Mouse (Mus musculus) left cerebral cortex, postnatal 25 days (tissue): ENCODE data around the gene Serpini1. TPM values are rescaled to one million over a fixed set of nuclear protein-coding genes. Genes with fewer than 3 reads are reported as not detected.

Source experiments
- DNase-seq, 2 experiments: peaks; one replicate each; pipeline ENCODE4 v3.0.0; 2022; ENCODE audit warnings: low spot score in 2 of 2, mixed read lengths in 1 of 2
- intact Hi-C: fragments of 180-260 bp; cut with DNase I; formaldehyde crosslinking; loops from one replicate; pipeline ENCODE4 v1.15.1; 2025
- total RNA-seq, 2 experiments: library from RNA; stranded (reverse); gene quantifications; 2 replicates each; pipeline ENCODE4 v1.2.3; 2021

The Serpini1 gene
- total RNA-seq, result 100 to 1,000 TPM; 214 to 251 TPM

DNA sequence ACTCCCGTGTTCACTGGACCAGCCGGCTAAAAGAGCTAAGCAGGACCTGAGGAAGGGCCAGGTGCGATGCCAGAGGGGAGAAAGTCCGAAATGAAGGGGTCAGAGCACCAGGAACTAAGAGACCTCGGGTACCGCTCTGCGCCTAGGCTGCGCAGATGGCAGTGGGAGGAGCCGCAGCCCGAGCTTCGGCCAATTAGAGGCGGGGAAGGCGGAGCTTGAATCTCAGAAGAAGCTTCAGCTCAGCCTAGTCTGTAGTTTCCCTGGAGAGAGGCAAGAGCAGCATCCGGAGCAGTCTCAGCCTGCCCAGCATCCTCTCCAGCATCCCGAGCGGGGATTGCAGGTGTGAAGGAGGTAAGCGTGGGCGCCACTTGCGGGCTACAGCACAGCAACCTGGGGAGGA is at the start of gene Serpini1:
TSS of gene Serpini1 (plus strand) at position 256 of the 400 bp plus-strand sequence.
- peak; percentile 88 to 95 for DNase-seq
- intact Hi-C loops, result loop anchor here (5.0 kb wide), 2 partner anchors 150 to 165 kb away; no protein-coding TSS in a partner anchor

DNA sequence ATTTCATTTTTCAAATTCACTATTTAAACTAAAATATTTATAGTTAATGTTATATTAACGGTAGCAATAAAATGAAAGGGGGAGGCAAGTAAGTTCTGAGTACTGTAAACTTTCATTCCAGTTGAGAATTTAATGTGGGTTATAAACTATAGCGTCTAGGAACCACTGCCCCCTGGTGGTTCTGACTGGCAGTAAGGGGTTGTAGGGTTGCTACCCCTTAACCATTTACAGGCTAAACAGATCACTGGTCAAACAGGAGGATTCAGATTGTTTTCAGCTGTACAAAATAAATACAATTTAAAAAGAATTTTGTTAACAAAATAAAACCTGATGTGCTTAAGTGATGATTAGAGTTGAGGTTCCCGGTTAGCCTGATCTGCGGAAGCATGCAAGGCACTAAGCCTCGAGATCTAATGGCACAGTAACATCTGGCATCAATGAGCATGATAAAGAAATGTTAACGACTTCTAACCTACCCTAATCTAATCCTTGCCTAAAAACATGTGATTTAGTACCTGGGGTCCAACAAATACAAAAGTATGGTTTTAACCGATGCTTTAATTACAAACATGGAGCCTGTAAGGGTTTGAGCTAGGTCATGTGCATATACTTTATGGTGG is 39.6 kb upstream of the Serpini1 start:
- intact Hi-C loops, result loop anchor here (2.0 kb wide), 1 partner anchor 297 kb away; no protein-coding TSS in a partner anchor
- DNase-seq, result peak; percentile 40 to 43

DNA sequence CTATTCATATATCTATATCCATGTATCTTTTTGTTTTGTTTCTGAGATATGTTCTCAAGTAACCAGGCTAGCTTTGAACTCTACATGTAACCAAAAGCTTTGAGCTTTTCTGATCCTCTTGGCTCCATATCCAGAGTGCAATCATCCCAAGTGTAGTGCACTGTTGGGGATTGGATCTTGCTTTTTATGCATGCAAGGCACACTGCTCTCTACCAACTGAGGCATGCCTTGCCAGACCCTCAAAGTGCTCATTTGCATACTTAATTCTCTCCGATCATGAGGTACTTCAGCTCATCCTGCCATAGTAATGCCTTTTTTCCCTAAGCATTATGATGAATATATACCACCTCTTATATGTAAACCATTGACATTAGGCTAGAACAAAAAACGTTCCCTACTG is 36.0 kb upstream of the Serpini1 start:
- intact Hi-C loops, result no loop called here
- no peak for DNase-seq

DNA sequence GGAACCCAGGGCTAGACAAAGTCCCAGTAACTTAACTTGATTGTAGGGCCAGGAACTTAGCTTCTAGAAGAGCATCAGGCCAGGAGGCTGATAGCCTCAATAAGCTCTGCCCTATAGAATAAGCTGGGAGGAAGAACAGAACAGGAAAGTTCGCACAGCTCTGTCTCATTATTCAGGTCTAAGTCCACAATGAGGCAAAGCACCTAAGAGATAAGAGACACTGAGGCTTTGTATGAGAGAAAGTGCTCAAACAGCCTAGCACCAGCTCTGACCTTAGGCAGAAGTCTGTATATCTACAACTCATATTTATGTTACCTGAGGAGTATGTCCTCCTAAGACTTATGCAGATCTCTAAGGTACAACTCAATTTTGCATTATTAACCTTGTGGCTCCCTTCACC is 34.8 kb upstream of the Serpini1 start:
- intact Hi-C loops, result no loop called here
- no peak for DNase-seq

DNA sequence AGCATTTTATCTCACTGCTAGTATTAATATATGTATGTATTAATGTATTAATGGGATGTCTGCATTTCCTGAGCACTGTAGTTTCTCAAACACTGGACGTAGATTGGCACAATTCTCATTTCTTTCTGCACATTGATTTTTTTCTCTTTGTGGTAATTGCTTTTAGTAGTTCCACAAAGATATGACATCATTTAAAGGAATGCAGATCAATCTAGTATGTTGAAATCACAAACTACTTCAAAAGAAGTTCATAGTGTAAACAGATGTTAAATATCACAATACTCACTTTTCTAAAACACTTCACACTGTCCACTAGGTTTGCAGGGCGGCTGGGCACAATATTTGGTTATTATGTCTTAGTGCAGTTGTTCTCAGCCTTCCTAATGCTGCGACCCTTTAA is 26.3 kb upstream of the Serpini1 start:
- DNase-seq, result no peak
- intact Hi-C loops, result no loop called here

DNA sequence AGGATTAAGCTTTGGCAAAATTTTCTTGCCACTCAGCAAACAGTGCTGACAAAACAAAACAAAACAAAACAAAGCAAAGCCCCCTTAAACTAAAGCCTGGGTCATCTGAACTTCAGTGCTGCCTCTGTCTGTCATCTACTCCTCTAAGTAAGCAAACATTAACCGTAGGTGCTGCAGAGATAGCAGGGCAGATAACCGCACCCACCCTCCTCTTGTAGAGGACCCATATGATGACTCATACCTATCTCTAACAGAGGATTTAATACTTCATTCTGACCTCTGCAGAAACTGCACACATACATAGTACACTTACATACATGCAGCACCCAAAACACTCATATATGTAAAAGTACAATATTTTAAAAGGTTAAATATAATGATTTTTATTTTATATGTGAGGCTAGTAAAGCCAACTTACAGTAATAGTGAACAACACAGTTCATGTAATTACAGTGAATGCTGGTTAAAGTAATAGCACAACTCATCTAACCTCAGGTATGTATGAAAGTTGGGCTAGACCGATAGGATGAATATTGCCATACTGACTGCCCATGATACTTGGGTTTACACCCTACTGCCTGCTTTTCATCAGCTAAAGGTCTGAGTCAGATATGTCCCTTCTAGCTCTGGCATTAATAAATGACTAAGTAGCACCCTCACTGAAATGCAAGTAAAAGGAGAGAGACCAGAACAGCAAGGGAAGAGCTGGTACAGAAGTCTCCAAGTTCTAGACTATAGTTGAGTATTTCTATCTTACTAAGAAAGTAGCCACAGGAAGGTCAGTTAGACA is 23.1 kb upstream of the Serpini1 start:
- intact Hi-C loops, result no loop called here
- DNase-seq, result no peak

DNA sequence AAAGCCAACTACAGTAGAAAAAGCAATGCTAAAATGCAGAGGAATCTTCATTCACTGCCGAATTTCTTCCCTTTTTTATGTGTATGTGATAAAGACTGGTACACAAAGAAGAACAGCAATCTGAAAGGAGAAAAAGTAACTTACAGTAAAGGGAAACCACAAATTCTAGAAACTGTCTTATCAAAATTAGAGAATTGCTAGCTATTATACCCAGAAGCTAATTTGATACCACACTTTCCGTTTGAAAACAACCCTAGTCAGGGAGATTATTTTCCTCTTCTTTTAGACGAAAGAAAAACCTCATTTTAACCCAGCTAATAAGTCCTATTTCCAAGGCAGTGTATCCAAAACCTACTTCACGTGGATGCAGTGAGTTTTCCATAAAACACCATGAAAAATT is 16.1 kb upstream of the Serpini1 start:
- DNase-seq, result no peak
- intact Hi-C loops, result no loop called here

DNA sequence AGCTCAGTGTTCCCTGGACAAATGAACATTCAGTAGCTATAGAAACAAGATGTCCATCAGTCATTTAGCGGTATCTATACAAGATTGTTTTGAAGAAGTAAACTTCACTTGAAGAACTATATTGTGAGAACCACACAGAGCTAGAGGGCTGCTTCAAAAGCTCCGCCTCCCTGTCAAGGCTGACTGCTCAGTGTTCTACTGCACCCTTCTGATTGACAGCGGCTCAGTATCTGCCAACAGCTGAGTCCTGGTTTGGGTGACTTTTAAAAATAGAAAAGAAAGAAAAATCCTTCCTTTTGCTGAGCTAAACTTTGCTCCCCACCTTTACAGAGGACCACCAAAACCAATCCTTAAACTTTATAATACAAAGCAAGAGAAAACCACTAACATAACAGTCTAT is 14.5 kb upstream of the Serpini1 start:
- intact Hi-C loops, result no loop called here
- no peak for DNase-seq

DNA sequence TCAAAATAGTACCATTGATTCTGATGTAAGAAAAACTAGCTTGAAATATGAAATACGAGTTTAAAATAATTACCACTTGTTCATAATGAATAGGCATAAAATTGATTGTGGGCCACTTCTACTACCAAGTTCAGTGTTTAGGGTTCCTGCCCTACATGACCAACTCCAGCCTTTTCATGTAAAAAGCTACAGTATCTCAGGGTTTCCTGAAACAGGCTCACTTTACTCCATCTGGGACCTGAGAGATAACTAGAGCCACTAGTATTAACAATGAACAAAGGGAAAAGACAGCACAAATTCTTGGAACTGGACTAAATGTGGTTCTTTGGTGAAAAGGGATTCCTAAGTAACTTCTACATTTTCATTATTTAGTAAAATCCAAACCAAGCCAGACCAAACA is 13.1 kb upstream of the Serpini1 start:
- intact Hi-C loops, result no loop called here
- no peak for DNase-seq

DNA sequence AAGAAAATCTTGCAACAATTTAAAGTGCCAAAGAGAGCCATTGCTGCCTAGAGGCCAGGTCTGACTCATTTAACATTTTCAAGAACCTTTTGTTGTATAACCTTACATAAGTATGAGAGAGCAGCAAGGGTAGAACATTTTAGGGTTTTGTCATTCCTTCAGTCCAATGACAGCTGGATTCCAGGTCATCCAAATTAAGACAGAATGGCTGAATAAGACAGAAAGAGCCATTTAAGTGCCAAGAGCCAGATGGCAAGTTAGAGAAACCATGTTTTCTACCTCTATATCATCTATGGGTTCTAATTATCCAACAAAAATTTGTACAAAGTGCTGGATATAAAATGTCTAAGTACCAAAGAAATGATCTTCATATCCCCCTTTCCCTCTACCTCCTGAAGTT is 6.1 kb upstream of the Serpini1 start:
- DNase-seq, result no peak
- intact Hi-C loops, result no loop called here

DNA sequence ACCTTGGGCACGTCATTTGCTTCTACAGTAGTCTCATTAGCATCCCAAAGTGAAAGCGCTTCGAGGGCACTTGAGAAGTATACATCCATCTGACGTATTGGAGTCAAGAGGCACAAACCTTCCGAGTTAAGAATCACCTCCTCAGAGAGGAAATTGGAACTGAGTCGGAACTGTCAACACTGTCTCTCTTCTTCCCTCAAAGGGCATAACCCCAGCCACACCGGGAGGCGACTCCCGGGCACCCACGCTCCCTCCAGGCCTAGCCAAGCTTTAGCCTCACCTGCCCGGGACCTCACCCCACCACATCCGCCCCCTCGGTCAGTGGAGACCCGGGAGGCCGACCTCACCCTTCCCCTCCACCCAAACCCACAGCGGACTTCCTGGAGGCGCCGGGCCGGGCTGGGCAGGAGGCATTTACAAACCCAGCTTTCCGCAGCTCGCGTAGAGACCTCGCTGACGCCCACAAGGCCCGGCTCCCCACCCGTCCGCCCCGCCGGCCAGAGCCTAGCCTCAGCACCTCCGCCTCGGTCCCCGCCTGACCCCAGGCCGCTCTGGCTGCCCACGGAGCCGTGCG is 1.1 kb upstream of the Serpini1 start:
- DNase-seq, result no peak
- intact Hi-C loops, result loop anchor here (5.0 kb wide), 2 partner anchors 151 to 166 kb away; no protein-coding TSS in a partner anchor

DNA sequence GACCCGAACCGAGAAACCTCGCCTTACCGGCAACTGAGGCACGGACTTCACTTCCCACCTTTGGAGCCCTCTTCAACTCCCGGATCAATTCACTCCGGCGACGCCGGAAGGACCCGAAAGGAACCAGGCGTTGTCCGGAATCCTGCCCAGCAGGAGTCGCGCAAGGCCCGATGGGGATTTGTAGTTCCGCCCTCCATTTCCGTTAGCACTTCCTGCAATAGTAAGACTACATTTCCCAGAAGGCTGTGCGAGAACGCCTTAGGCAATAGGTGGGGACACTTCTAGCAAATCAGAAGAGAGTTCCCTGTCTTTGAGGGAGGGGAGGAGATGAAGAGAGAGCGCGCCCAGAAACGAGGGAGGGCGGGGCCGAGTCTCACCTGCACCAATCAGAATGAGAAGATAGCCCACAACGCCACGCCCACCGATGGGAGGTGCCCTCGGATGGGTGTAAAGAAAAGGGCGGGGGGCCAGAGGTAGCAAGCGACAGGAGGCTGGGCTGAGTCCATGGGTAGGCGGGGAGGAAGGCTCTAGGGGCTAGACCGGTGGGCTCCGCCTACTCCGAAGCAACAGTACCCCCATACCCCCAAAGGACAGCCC is 554 bp upstream of the Serpini1 start, which contains the start of gene Pdcd10:
TSS of gene Pdcd10 (minus strand) at position 162 of the 597 bp plus-strand sequence.
- DNase-seq, result peak; percentile 99 to 100
- intact Hi-C loops, result loop anchor here (5.0 kb wide), 2 partner anchors 151 to 166 kb away; no protein-coding TSS in a partner anchor

DNA sequence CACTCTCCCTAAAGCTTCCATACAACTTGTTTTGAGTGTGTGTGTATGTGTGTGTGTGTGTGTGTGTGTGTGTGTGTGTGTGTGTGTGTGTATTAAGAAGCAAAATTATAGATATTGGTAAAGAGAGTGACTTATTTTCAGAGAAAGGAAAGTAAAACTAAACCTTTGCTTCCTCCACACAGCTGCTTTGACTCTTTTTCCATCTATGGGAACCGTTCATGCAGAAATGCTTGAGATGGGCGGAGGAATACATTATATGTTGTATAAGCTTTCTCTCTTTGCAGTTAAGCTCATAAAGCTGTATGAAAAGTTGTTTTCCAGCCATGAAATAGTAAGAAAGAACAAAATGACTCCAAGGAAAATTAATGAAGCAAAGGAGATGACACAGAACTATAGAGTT is 16.7 kb downstream of the Serpini1 start:
- intact Hi-C loops, result no loop called here
- peak in 1 of 2 experiments; percentile 14 for DNase-seq

DNA sequence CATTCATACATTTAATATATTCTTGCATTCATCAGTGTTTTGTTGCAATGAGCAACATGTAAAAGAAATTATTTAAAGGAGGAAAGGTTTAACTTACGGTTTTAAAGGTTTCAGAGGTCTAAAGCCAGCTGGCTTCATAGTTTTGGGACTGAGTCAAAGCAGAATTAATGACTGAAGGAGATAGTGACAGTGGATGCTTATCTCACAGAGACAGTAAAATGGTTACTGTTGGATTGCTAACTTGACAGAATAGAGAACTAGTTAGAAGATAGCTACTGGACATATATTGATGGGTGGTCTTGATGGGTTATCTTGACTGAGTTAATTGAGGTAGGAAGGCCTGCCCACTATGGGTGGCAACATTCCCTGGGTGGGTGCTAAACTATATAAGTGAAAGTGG is 18.2 kb downstream of the Serpini1 start:
- DNase-seq, result no peak
- intact Hi-C loops, result no loop called here

DNA sequence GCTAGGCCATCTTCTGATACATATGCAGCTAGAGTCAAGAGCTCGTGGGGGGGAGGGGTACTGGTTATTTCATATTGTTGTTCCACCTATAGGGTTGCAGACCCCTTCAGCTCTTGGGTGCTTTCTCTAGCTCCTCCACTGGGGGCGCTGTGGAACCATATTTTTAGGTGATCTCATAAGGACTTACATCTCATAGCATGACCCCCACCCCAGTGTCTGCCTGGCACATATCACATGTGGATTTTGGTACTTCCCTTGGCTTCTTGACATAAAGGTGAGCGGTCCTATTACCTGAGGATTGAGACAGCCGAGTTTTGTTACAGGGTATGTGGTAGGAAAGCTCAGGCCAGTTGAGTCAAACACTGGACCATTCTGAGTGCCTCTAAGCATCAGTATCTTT is 22.0 kb downstream of the Serpini1 start:
- intact Hi-C loops, result no loop called here
- DNase-seq, result no peak

DNA sequence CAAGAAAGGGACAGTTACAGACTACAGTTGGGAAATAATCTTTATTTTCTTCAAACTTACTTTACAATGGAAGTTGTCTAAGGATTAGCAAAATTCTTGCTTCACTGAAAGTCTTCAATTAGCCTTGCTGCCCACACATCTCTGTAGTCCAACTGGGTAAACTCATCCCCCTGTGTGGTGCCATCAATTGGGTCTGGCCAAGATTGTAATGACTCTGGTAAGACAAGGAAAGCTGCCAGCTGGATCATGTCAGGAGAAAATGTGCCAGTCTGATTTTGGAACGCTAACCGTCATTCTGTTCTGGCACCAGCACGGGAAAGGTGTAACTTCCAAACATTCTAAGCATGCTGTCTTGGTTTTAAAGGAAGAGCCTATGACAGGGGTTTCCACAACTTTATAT is 25.9 kb downstream of the Serpini1 start:
- intact Hi-C loops, result loop anchor here (10.0 kb wide), 1 partner anchor 122 kb away; no protein-coding TSS in a partner anchor

DNA sequence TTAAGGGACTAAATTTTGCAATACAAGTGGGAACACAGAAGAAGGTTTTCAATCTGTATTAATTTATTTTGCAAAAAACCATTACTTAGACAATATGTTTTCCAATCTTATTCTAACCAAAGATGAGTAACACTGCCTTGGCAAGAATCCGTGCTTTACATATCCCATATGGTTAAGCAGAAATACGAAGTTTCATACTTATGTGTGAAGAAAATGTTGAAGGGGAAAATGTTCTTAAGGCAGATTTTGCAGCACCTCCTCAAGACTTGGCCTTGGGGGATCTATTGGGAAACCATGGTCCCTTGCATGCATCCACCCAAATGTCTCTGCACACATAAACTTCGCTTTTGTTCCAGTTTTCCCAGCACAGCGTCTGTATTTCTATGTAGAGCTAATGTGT is 27.6 kb downstream of the Serpini1 start:
- intact Hi-C loops, result loop anchor here (10.0 kb wide), 1 partner anchor 120 kb away; no protein-coding TSS in a partner anchor
- DNase-seq, result peak; percentile 21 to 74

More for the DNA sequence above, 25.9 kb downstream of the Serpini1 start:
- peak in 1 of 2 experiments; percentile 58 for DNase-seq

DNA sequence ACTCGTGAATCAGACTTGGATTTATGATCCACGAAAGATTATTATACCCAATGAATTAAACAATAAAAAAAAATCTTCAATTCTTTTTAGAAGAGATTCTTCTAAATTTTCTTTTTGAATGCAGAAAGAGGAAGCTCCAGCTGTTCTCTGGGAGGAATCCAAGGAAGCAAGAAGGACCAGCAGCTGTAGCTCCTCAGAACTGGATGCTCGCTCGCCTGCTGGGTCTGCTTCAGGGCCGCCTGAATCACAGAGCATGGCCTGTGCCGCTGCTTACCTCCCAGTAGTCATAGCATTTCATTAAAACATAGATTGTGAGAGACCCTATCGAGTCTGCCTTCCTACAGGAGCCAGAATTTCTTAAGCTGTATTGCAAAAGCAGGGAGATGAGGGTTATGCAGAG is 53.7 kb downstream of the Serpini1 start:
- DNase-seq, result no peak
- intact Hi-C loops, result no loop called here

DNA sequence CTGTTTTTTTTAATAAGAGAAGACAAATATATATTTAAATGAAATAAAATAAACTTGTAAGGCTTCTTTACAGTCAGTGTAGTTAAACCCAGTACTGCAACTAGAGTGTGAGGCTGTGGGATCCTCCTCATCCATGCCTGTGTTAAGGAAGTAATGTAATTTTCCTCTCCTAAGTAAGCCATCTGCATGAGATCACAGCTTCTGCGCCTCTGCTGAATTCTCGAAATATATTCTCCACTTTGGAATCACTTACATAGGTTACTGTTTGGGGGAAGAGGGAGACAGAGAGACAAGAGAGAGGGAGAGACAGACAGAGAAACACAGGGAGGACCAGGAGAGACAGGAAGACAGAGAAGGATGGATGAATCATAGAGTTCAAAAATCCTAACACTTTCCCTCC is 67.3 kb downstream of the Serpini1 start:
- intact Hi-C loops, result no loop called here
- DNase-seq, result peak in 1 of 2 experiments; percentile 35

DNA sequence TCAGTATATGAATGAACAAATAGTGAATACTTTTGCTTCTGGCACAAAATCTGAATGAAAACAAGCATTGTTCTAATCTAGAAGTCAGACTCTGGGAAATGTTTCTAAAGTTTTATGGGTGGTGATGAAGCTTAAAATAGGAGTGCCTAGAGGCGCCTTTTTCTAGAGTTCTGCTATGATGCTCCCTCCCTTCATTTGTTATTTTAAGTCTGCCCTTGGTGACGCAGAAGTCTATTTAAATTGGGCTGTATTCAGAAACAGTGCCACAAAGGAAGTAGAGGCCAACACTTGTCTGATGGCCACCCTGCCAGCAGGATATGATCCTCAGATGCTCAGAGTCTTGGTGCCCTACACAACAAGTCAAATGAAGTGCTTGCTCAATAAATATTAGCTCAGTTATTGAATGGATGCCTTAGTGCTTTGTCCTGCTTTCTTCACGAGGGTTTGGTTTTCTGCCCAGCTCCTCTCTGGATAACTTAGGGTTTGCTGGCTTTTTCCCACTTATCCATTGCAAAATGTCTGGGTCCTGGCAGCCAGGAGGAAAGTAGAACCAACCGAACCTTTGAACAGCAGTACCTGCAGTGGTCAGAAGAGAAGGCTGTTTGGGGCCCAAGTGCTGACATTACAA is 73.8 kb downstream of the Serpini1 start:
- peak in 1 of 2 experiments; percentile 54 for DNase-seq
- intact Hi-C loops, result no loop called here
